Mouse (Mus musculus) liver, adult 2 months (tissue): ENCODE measurements around the gene Chmp3.

Source experiments
- CTCF ChIP-seq: fragments of 200-500 bp; IDR thresholded peaks from 2 replicates; pipeline ENCODE4 v1.5.1; 2011; ENCODE audit warnings: low read depth, low read length, control low read depth
- POLR2A ChIP-seq: fragments of 200-500 bp; IDR thresholded peaks from 2 replicates; pipeline ENCODE4 v1.6.1; 2011; ENCODE audit warnings: low read length, control low read depth; ENCODE audit not compliant: insufficient read depth; ENCODE audit errors: extremely low read depth

DNA sequence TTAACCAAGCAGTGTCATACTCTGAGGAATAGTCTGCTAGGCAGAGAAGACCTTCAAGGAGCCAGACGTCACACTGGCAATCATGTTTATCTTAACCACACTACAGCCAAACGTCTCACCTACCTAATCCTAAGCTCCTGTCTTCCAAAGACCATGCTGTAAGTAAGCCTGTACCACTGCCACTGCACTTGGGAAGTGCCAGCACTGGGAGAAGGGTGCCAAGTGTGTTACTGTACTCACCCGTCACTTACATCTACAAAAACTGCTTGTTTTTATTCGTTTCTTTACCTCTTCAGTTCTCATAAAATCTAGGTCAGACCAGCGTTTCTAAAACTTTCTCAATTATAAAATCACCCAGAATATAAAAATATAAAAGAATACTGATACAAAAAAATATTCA lies 73.4 kb downstream of the Chmp3 start:
- no peak for TF ChIP-seq CTCF
- TF ChIP-seq POLR2A: no peak
